ENCODE assay signal across 14 mouse cellular contexts in genomic region chr2:125119381-125120110, GRCm38 (mm10). TPM values are rescaled to one million over a fixed set of nuclear protein-coding genes. Genes with fewer than 3 reads are reported as not detected.
DNase-seq lines count a peak whose midpoint lies in the region; TF ChIP-seq lines count a peak whose summit lies in the region.
"Had no signal": no experiment of that assay in that cellular context is flagged by ENCODE, and none has a peak within 500 bp of the region (broad histone marks: within the 10 kb centered on the region; RNA-seq: fewer than 3 reads in every experiment).

No protein-coding gene starts in this region.

- peak; percentile 29 to 35 for DNase-seq in cerebellum, adult 18-20 months
- no peak for DNase-seq in cerebellum, adult 11 months
- DNase-seq in left cerebral cortex, adult 2 months (ENCODE audit: extremely low spot score in 1 of 2, low spot score in 2 of 2) = no peak
- DNase-seq in left cerebral cortex, adult 11 months (ENCODE audit: low spot score) = no peak
- DNase-seq in layer of hippocampus, adult 11-12 months (ENCODE audit: low spot score) = peak; percentile 70
- peak; percentile 31 for DNase-seq in right cerebral cortex, postnatal 14 days
- DNase-seq in kidney, adult 18-20 months = no peak
- DNase-seq in heart, postnatal 36 days = no peak
- DNase-seq: lung, postnatal 14 days had no signal

- H3K27ac ChIP-seq in left cerebral cortex, adult 2 months = peak overlapping the region; percentile 64
- H3K27ac ChIP-seq: heart, embryonic 10.5 days; limb, embryonic 15.5 days had no signal

- intact Hi-C loops in left cerebral cortex, adult 2 months (cut with DNase I) = no loop called here
- intact Hi-C loops in heart, postnatal 36 days (cut with DNase I) = loop anchor here (5.0 kb wide), 2 partner anchors 128 to 507 kb away; partner anchors contain the start of gene Dut

- no peak for TF ChIP-seq CTCF in left cerebral cortex, adult 2 months (IDR thresholded peaks at IDR 0.05)

- no peak overlapping the region for H3K4me3 ChIP-seq in left cerebral cortex, adult 2 months
- H3K4me3 ChIP-seq: erythroblast, embryonic 14.5 days; heart, embryonic 10.5 days; limb, embryonic 15.5 days had no signal

RNA-seq across cellular contexts. Expression of gene Myef2, which starts 3.9 kb away (rescaled TPM):
- 10 to 100 TPM; 87.4 to 99.1 TPM for total RNA-seq in left cerebral cortex, adult 2 months (2021)
- total RNA-seq in heart, postnatal 36 days (2021) = 1 to 10 TPM; 6.0 to 6.9 TPM

RNA-seq across cellular contexts. Expression of gene Ctxn2, which starts 16.9 kb away (rescaled TPM):
- 10 to 100 TPM in 1 of 2 experiments, 1 to 10 TPM in 1; 9.7 to 11.0 TPM for total RNA-seq in left cerebral cortex, adult 2 months (2021)
- total RNA-seq in heart, postnatal 36 days (2021) = not detected
- total RNA-seq: ES-E14; neutrophil, adult 5-6 weeks had no signal

RNA-seq across cellular contexts. Expression of gene Slc12a1, which starts 32.8 kb away (rescaled TPM):
- total RNA-seq in left cerebral cortex, adult 2 months (2021) = under 1 TPM; 0.07 to 0.16 TPM
- total RNA-seq in heart, postnatal 36 days (2021) = not detected
- total RNA-seq: neutrophil, adult 5-6 weeks had no signal

RNA-seq across cellular contexts. Expression of gene Slc24a5, which starts 51.6 kb away (rescaled TPM):
- under 1 TPM in 1 of 2 experiments, not detected in 1; 0.23 TPM for total RNA-seq in left cerebral cortex, adult 2 months (2021)
- under 1 TPM; 0.64 to 0.89 TPM for total RNA-seq in heart, postnatal 36 days (2021)

Comparison
In these comparisons a context has a peak if more than half of its experiments do, and no peak if none do; other contexts are left out.
1. DNase-seq: peak in cerebellum, adult 18-20 months (2 of 2), layer of hippocampus, adult 11-12 months (single experiment) and right cerebral cortex, postnatal 14 days (single experiment); none in cerebellum, adult 11 months (single experiment), left cerebral cortex, adult 2 months (0 of 2), left cerebral cortex, adult 11 months (single experiment), kidney, adult 18-20 months (single experiment) and heart, postnatal 36 days (0 of 2).
2. RNA of gene Myef2, which starts 3.9 kb away (total RNA-seq): 87.4 to 99.1 TPM in left cerebral cortex, adult 2 months; 6.0 to 6.9 TPM in heart, postnatal 36 days; every median in the first group is over 10 times any median in the second.
3. RNA of gene Ctxn2, which starts 16.9 kb away (total RNA-seq): 9.7 to 11.0 TPM in left cerebral cortex, adult 2 months; not detected in heart, postnatal 36 days; every median in the first group is over 10 times any median in the second.